Mouse (Mus musculus) stomach, embryonic 16.5 days (tissue): ENCODE results near the gene March4. TPM values are rescaled to one million over a fixed set of nuclear protein-coding genes. Genes with fewer than 3 reads are reported as not detected.

Experiments used
- ATAC-seq: fragments of 200-750 bp; cut with Nextera tagmentation; 2 replicates; pipeline ENCODE4 v1.8.0; 2017; ENCODE audit warnings: moderate number of reproducible peaks, moderate TSS enrichment; ENCODE audit not compliant: insufficient read depth, low FRiP score
- H3K27ac ChIP-seq: fragments of 300-500 bp; sonication (generic); 2 replicates; pipeline ENCODE4 v1.5.1; 2014; ENCODE audit warnings: low read length
- H3K27me3 ChIP-seq: fragments of 300-500 bp; sonication (generic); 2 replicates; pipeline ENCODE4 v1.6.1; 2014; ENCODE audit warnings: low read length, control low read depth, mixed read lengths; ENCODE audit not compliant: control insufficient read depth, insufficient read depth
- H3K36me3 ChIP-seq: fragments of 300-500 bp; sonication (generic); 2 replicates; pipeline ENCODE4 v1.6.1; 2014; ENCODE audit warnings: low read length; ENCODE audit not compliant: control insufficient read depth, insufficient read depth
- H3K4me1 ChIP-seq: fragments of 300-500 bp; sonication (generic); 2 replicates; pipeline ENCODE4 v1.6.1; 2014; ENCODE audit warnings: low read length, control low read depth, mixed read lengths; ENCODE audit not compliant: control insufficient read depth, insufficient read depth
- H3K4me2 ChIP-seq: fragments of 300-500 bp; sonication (generic); 2 replicates; pipeline ENCODE4 v1.6.1; 2014; ENCODE audit warnings: low read depth, low read length, mixed read lengths
- H3K4me3 ChIP-seq: fragments of 300-500 bp; sonication (generic); replicated peaks from 2 replicates; pipeline ENCODE4 v1.5.1; 2014; ENCODE audit warnings: mild to moderate bottlenecking, low read length
- H3K9ac ChIP-seq: fragments of 300-500 bp; sonication (generic); 2 replicates; pipeline ENCODE4 v1.6.1; 2014; ENCODE audit warnings: low read length
- H3K9me3 ChIP-seq: fragments of 300-500 bp; sonication (generic); replicated peaks from 2 replicates; pipeline ENCODE4 v1.6.1; 2016; ENCODE audit warnings: low read length, control low read depth; ENCODE audit not compliant: control insufficient read depth
- WGBS: fragments of 180-500 bp; shearing (Covaris S2); extraction: QIAGEN DNeasy Blood & Tissue Kit; methylation state at CpG from one replicate; pipeline ENCODE4 v1.1.7; 2014; 5-methylcytosine and 5-hydroxymethylcytosine counted together
- polyA plus RNA-seq: library from polyadenylated mRNA; unstranded; fragments of >200 nt; fragmentation: Nextera tagmentation; extraction: Ambion mirVana; gene quantifications from 2 replicates; pipeline ENCODE4 v1.2.1, GENCODE M21; 2015

Gene March4
- polyA plus RNA-seq, 1 experiment from 2014 or later, result 0.14 TPM

GRCm38 (mm10) chr1:72464926-72465583 is 71.7 kb downstream of the March4 start:
- Histone ChIP-seq H3K4me1 (no peaks in the 10 kb centered on the region), H3K27me3 (no peaks in the 10 kb centered on the region), H3K27ac (no peak overlapping the region), H3K36me3 (no peaks in the 10 kb centered on the region), H3K9ac (no peak overlapping the region), H3K9me3 (no peaks in the 10 kb centered on the region), H3K4me3 (no peak overlapping the region), H3K4me2 (no peak overlapping the region)
- WGBS, result 40% methylated on average over 12 of the region's 12 CpGs
- 0 out of 2 replicates have a peak, but pooled peaks have one; percentile 21 for ATAC-seq

- ATAC-seq, result no peak
- no peak overlapping the region for H3K9ac ChIP-seq
These were observed 74.2 kb downstream of the March4 start for GRCm38 (mm10) chr1:72462516-72462915.

GRCm38 (mm10) chr1:72457652-72458051 is 79.1 kb downstream of the March4 start:
- Histone ChIP-seq H3K4me1 (no peaks in the 10 kb centered on the region), H3K4me3 (no peak overlapping the region), H3K9me3 (no peaks in the 10 kb centered on the region), H3K4me2 (no peak overlapping the region), H3K36me3 (no peaks in the 10 kb centered on the region), H3K27ac (no peak overlapping the region), H3K27me3 (no peaks in the 10 kb centered on the region), H3K9ac (no peak overlapping the region)
- no peak for ATAC-seq
- WGBS, result 74% methylated on average over 4 of the region's 4 CpGs

More at GRCm38 (mm10) chr1:72462516-72462915, 74.2 kb downstream of the March4 start:
- 58% methylated on average over 6 of the region's 6 CpGs for WGBS
- Histone ChIP-seq H3K27me3 (no peaks in the 10 kb centered on the region), H3K9me3 (no peaks in the 10 kb centered on the region), H3K4me2 (no peak overlapping the region), H3K36me3 (no peaks in the 10 kb centered on the region), H3K27ac (no peak overlapping the region), H3K4me1 (no peaks in the 10 kb centered on the region), H3K4me3 (no peak overlapping the region)

GRCm38 (mm10) chr1:72455923-72456322 is 80.8 kb downstream of the March4 start:
- Histone ChIP-seq H3K4me3 (no peak overlapping the region), H3K4me1 (no peaks in the 10 kb centered on the region), H3K4me2 (no peak overlapping the region), H3K36me3 (no peaks in the 10 kb centered on the region), H3K9me3 (no peaks in the 10 kb centered on the region), H3K9ac (no peak overlapping the region), H3K27me3 (no peaks in the 10 kb centered on the region), H3K27ac (no peak overlapping the region)
- no peak for ATAC-seq
- WGBS, result 85% methylated on average over 4 of the region's 4 CpGs

GRCm38 (mm10) chr1:72454733-72455201 is 82.0 kb downstream of the March4 start:
- Histone ChIP-seq H3K4me1 (no peaks in the 10 kb centered on the region), H3K27me3 (no peaks in the 10 kb centered on the region), H3K36me3 (no peaks in the 10 kb centered on the region), H3K4me3 (no peak overlapping the region), H3K27ac (no peak overlapping the region), H3K9me3 (no peaks in the 10 kb centered on the region), H3K9ac (no peak overlapping the region), H3K4me2 (no peak overlapping the region)
- ATAC-seq, result no peak
- WGBS, result 61% methylated on average over 6 of the region's 6 CpGs

GRCm38 (mm10) chr1:72452839-72453238 is 83.9 kb downstream of the March4 start:
- Histone ChIP-seq H3K36me3 (no peaks in the 10 kb centered on the region), H3K4me2 (no peak overlapping the region), H3K27ac (no peak overlapping the region), H3K4me3 (no peak overlapping the region), H3K9me3 (no peaks in the 10 kb centered on the region), H3K9ac (no peak overlapping the region), H3K27me3 (no peaks in the 10 kb centered on the region), H3K4me1 (no peaks in the 10 kb centered on the region)
- WGBS, result 80% methylated on average over 2 of the region's 2 CpGs
- no peak for ATAC-seq

- ATAC-seq, result no peak
- 51% methylated on average over 4 of the region's 4 CpGs for WGBS
These were observed 85.9 kb downstream of the March4 start for GRCm38 (mm10) chr1:72450790-72451189.

GRCm38 (mm10) chr1:72449752-72450151 is 87.0 kb downstream of the March4 start:
- Histone ChIP-seq H3K9ac (no peak overlapping the region), H3K27ac (no peak overlapping the region), H3K36me3 (no peaks in the 10 kb centered on the region), H3K4me2 (no peak overlapping the region), H3K9me3 (no peaks in the 10 kb centered on the region), H3K4me3 (no peak overlapping the region), H3K4me1 (no peaks in the 10 kb centered on the region), H3K27me3 (no peaks in the 10 kb centered on the region)
- no peak for ATAC-seq
- WGBS, result 58% methylated on average over 3 of the region's 3 CpGs

More at GRCm38 (mm10) chr1:72450790-72451189, 85.9 kb downstream of the March4 start:
- Histone ChIP-seq H3K9me3 (no peaks in the 10 kb centered on the region), H3K27me3 (no peaks in the 10 kb centered on the region), H3K36me3 (no peaks in the 10 kb centered on the region), H3K4me2 (no peak overlapping the region), H3K4me1 (no peaks in the 10 kb centered on the region), H3K4me3 (no peak overlapping the region), H3K27ac (no peak overlapping the region), H3K9ac (no peak overlapping the region)

- Histone ChIP-seq H3K4me3 (no peak overlapping the region), H3K9me3 (no peaks in the 10 kb centered on the region)
- WGBS, result 79% methylated on average over 2 of the region's 2 CpGs
These were observed 94.0 kb downstream of the March4 start for GRCm38 (mm10) chr1:72442747-72443146.

More at GRCm38 (mm10) chr1:72442747-72443146, 94.0 kb downstream of the March4 start:
- H3K36me3 ChIP-seq, result no peaks in the 10 kb centered on the region
- H3K4me1 ChIP-seq, result no peaks in the 10 kb centered on the region
- H3K27me3 ChIP-seq, result no peaks in the 10 kb centered on the region
- no peak for ATAC-seq
- H3K27ac ChIP-seq, result no peak overlapping the region
- H3K4me2 ChIP-seq, result no peak overlapping the region
- no peak overlapping the region for H3K9ac ChIP-seq
